Mouse (Mus musculus) liver, embryonic 13.5 days (tissue): ENCODE measurements around the gene Mafg. TPM values are rescaled to one million over a fixed set of nuclear protein-coding genes. Genes with fewer than 3 reads are reported as not detected.

ENCODE experiments used
- ATAC-seq: fragments of 200-750 bp; cut with Nextera tagmentation; 2 replicates; pipeline ENCODE4 v1.8.0; 2017; ENCODE audit warnings: low read depth, mild to moderate bottlenecking, moderate number of reproducible peaks, moderate library complexity
- DNase-seq: peaks from one replicate; pipeline ENCODE4 v3.0.0; 2022
- H3K27ac ChIP-seq: fragments of 300-500 bp; sonication (generic); 2 replicates; pipeline ENCODE4 v1.5.1; 2015; ENCODE audit warnings: moderate library complexity, mild to moderate bottlenecking, inconsistent platforms
- H3K27me3 ChIP-seq: fragments of 300-500 bp; sonication (generic); 2 replicates; pipeline ENCODE4 v1.6.1; 2015; ENCODE audit warnings: mild to moderate bottlenecking, inconsistent platforms
- H3K36me3 ChIP-seq: fragments of 300-500 bp; sonication (generic); 2 replicates; pipeline ENCODE4 v1.6.1; 2015; ENCODE audit warnings: mild to moderate bottlenecking, inconsistent platforms
- H3K4me1 ChIP-seq: fragments of 300-500 bp; sonication (generic); replicated peaks from 2 replicates; pipeline ENCODE4 v1.6.1; 2015; ENCODE audit warnings: inconsistent platforms
- H3K4me2 ChIP-seq: fragments of 300-500 bp; sonication (generic); 2 replicates; pipeline ENCODE4 v1.6.1; 2015; ENCODE audit warnings: inconsistent platforms, mild to moderate bottlenecking, moderate library complexity
- H3K4me3 ChIP-seq: fragments of 300-500 bp; sonication (generic); replicated peaks from 2 replicates; pipeline ENCODE4 v1.5.1; 2015; ENCODE audit warnings: mild to moderate bottlenecking, inconsistent platforms
- H3K9ac ChIP-seq: fragments of 300-500 bp; sonication (generic); 2 replicates; pipeline ENCODE4 v1.6.1; 2015; ENCODE audit warnings: mild to moderate bottlenecking, inconsistent platforms
- H3K9me3 ChIP-seq: fragments of 300-500 bp; sonication (generic); replicated peaks from 2 replicates; pipeline ENCODE4 v1.6.1; 2016; ENCODE audit warnings: inconsistent platforms
- WGBS: fragments of 180-500 bp; shearing (Covaris S2); methylation state at CpG from one replicate; pipeline ENCODE4 v1.1.7; 2015; ENCODE audit not compliant: insufficient replicate concordance; 5-methylcytosine and 5-hydroxymethylcytosine counted together
- polyA plus RNA-seq: library from polyadenylated mRNA; unstranded; fragments of >200 nt; fragmentation: Nextera tagmentation; extraction: Ambion mirVana; gene quantifications from 2 replicates; pipeline ENCODE4 v1.2.1, GENCODE M21; 2015

Gene Mafg
- polyA plus RNA-seq, 1 experiment from 2014 or later, result 40.0 TPM

- H3K27me3 ChIP-seq, result peaks cover 99% of the 10 kb centered on the region
- 2% methylated on average over 35 of the region's 35 CpGs for WGBS
- DNase-seq (no peak), ATAC-seq (no peak)
- H3K9ac ChIP-seq, result no peak within 1 kb of the TSS
- H3K9me3 ChIP-seq, result no peaks in the 10 kb centered on the region
- no peak within 1 kb of the TSS for H3K27ac ChIP-seq
- peak within 1 kb of the TSS; percentile 62 for H3K4me2 ChIP-seq
- no peaks in the 10 kb centered on the region for H3K36me3 ChIP-seq
- peak within 1 kb of the TSS; percentile 49 for H3K4me3 ChIP-seq
- H3K4me1 ChIP-seq, result peaks cover 23% of the 10 kb centered on the region
Measured at GRCm38 (mm10) chr11:120661076-120661460, 27.7 kb upstream of the Mafg start, which contains the start of gene Notum. Gene Notum, minus strand, starts transcription at chr11:120661175.

- peaks cover 23% of the 10 kb centered on the region for H3K4me1 ChIP-seq
- 1% methylated on average over 95 of the region's 95 CpGs for WGBS
- DNase-seq, result no peak
- peak overlapping the region; percentile 62 for H3K4me2 ChIP-seq
- H3K9ac ChIP-seq, result no peak overlapping the region
- peak overlapping the region; percentile 49 for H3K4me3 ChIP-seq
- no peak overlapping the region for H3K27ac ChIP-seq
- no peaks in the 10 kb centered on the region for H3K9me3 ChIP-seq
- peaks cover 100% of the 10 kb centered on the region for H3K27me3 ChIP-seq
- no peaks in the 10 kb centered on the region for H3K36me3 ChIP-seq
- ATAC-seq, result peak; percentile 27; the same call in 1 of the 2 replicates
Measured at GRCm38 (mm10) chr11:120660301-120661075, 27.1 kb upstream of the Mafg start.

GRCm38 (mm10) chr11:120659509-120660300, 26.3 kb upstream of the Mafg start:
- Histone ChIP-seq H3K4me1 (peaks cover 23% of the 10 kb centered on the region), H3K4me3 (peak overlapping the region; percentile 49), H3K4me2 (peak overlapping the region; percentile 62), H3K27me3 (peaks cover 97% of the 10 kb centered on the region), H3K9ac (no peak overlapping the region), H3K36me3 (no peaks in the 10 kb centered on the region), H3K27ac (no peak overlapping the region), H3K9me3 (no peaks in the 10 kb centered on the region)
- WGBS, result 4% methylated on average over 50 of the region's 50 CpGs
- DNase-seq (no peak), ATAC-seq (no peak)

- no peak overlapping the region for H3K9ac ChIP-seq
- no peak overlapping the region for H3K4me3 ChIP-seq
- DNase-seq (peak; percentile 62), ATAC-seq (no peak)
- 3% methylated on average over 24 of the region's 24 CpGs for WGBS
- H3K36me3 ChIP-seq, result no peaks in the 10 kb centered on the region
- H3K27ac ChIP-seq, result no peak overlapping the region
- H3K4me1 ChIP-seq, result peaks cover 23% of the 10 kb centered on the region
- peaks cover 97% of the 10 kb centered on the region for H3K27me3 ChIP-seq
- H3K4me2 ChIP-seq, result no peak overlapping the region
- no peaks in the 10 kb centered on the region for H3K9me3 ChIP-seq
Measured at GRCm38 (mm10) chr11:120658876-120659410, 25.5 kb upstream of the Mafg start.

- Histone ChIP-seq H3K27me3 (peaks cover 82% of the 10 kb centered on the region), H3K4me1 (peaks cover 23% of the 10 kb centered on the region), H3K9me3 (no peaks in the 10 kb centered on the region), H3K27ac (no peak overlapping the region), H3K4me3 (no peak overlapping the region), H3K9ac (no peak overlapping the region), H3K4me2 (no peak overlapping the region), H3K36me3 (no peaks in the 10 kb centered on the region)
- ATAC-seq (no peak), DNase-seq (no peak)
- WGBS, result 64% methylated on average over 4 of the region's 4 CpGs
Measured at GRCm38 (mm10) chr11:120657301-120657700, 23.9 kb upstream of the Mafg start.

GRCm38 (mm10) chr11:120654741-120655140, 21.3 kb upstream of the Mafg start:
- Histone ChIP-seq H3K9me3 (no peaks in the 10 kb centered on the region), H3K27me3 (peaks cover 64% of the 10 kb centered on the region), H3K4me2 (no peak overlapping the region), H3K27ac (no peak overlapping the region), H3K9ac (no peak overlapping the region), H3K4me1 (peaks cover 7% of the 10 kb centered on the region), H3K36me3 (no peaks in the 10 kb centered on the region), H3K4me3 (no peak overlapping the region)
- no peak for ATAC-seq
- DNase-seq, result no peak
- 56% methylated on average over 3 of the region's 3 CpGs for WGBS

- DNase-seq, result no peak
- Histone ChIP-seq H3K9me3 (no peaks in the 10 kb centered on the region), H3K4me3 (no peak overlapping the region), H3K9ac (no peak overlapping the region), H3K4me2 (no peak overlapping the region), H3K27me3 (peaks cover 54% of the 10 kb centered on the region), H3K36me3 (no peaks in the 10 kb centered on the region), H3K4me1 (peaks cover 12% of the 10 kb centered on the region), H3K27ac (no peak overlapping the region)
- WGBS, result 48% methylated on average over 3 of the region's 3 CpGs
- no peak for ATAC-seq
Measured at GRCm38 (mm10) chr11:120651872-120652271, 18.5 kb upstream of the Mafg start.

GRCm38 (mm10) chr11:120648001-120648476, 14.6 kb upstream of the Mafg start, which contains the start of gene Myadml2:
Gene Myadml2, minus strand, starts transcription at chr11:120648158.
- Histone ChIP-seq H3K4me3 (peak within 1 kb of the TSS; percentile 38), H3K27me3 (peaks cover 30% of the 10 kb centered on the region), H3K27ac (no peak within 1 kb of the TSS), H3K4me2 (peak within 1 kb of the TSS; percentile 64), H3K4me1 (peaks cover 24% of the 10 kb centered on the region), H3K36me3 (no peaks in the 10 kb centered on the region), H3K9ac (peak within 1 kb of the TSS; percentile 43), H3K9me3 (no peaks in the 10 kb centered on the region)
- DNase-seq, result no peak
- no peak for ATAC-seq
- WGBS, result 7% methylated on average over 13 of the region's 13 CpGs

- ATAC-seq (no peak), DNase-seq (no peak)
- Histone ChIP-seq H3K4me1 (peaks cover 32% of the 10 kb centered on the region), H3K27me3 (peaks cover 38% of the 10 kb centered on the region), H3K27ac (no peak overlapping the region), H3K9ac (peak overlapping the region; percentile 43), H3K9me3 (no peaks in the 10 kb centered on the region), H3K4me2 (peak overlapping the region; percentile 64), H3K4me3 (peak overlapping the region; percentile 38; the same call in 1 of the 2 replicates), H3K36me3 (no peaks in the 10 kb centered on the region)
- 75% methylated on average over 35 of the region's 35 CpGs for WGBS
Measured at GRCm38 (mm10) chr11:120647047-120647830, 13.8 kb upstream of the Mafg start.

GRCm38 (mm10) chr11:120643601-120643987, 10.2 kb upstream of the Mafg start, which contains the start of gene Pycr1:
Gene Pycr1, minus strand, starts transcription at chr11:120643769.
- H3K9me3 ChIP-seq, result no peaks in the 10 kb centered on the region
- H3K4me1 ChIP-seq, result peaks cover 35% of the 10 kb centered on the region
- peak within 1 kb of the TSS; percentile 88 for H3K4me2 ChIP-seq
- peak within 1 kb of the TSS; percentile 74 for H3K9ac ChIP-seq
- peaks cover 42% of the 10 kb centered on the region for H3K27me3 ChIP-seq
- WGBS, result under 1% methylated on average over 15 of the region's 15 CpGs
- DNase-seq (peak; percentile 96), ATAC-seq (peak; percentile 99)
- no peaks in the 10 kb centered on the region for H3K36me3 ChIP-seq
- H3K27ac ChIP-seq, result peak within 1 kb of the TSS; percentile 31; the same call in 1 of the 2 replicates
- H3K4me3 ChIP-seq, result peak within 1 kb of the TSS; percentile 52
